Mouse (Mus musculus): Measurements from ENCODE around the gene Ywhae.

DNA sequence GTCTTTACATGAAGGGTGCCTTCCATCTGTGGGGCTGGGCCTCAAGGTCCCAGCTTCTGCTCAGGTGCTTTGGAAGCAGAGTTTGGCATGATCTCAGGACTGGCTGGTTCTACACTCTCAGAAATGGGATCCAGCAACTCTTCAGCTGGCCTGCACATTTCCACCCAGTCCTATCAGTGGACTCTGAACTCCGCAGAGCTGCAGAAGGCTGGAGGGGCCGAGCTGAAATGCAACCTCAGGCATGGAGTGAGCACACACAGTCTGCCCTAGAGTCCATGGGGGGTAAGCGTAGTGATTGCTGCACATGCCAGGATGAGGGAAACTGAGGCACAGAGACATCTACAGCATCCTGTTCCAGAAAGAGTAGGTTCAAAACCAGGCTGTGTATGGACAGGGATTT, 77.9 kb downstream of the Ywhae start:
- TF ChIP-seq EP300 (IDR thresholded peaks at IDR 0.05): no peak
- no peak for TF ChIP-seq CTCF (IDR thresholded peaks at IDR 0.05)
